Mouse (Mus musculus): ENCODE measurements around the gene Cdc14a.

Gene Cdc14a

GRCm38 (mm10) chr3:116414451-116414860 is 9.4 kb downstream of the Cdc14a start:
- DNase-seq (ENCODE audit: low spot score in 2 of 2), result no peak

DNA sequence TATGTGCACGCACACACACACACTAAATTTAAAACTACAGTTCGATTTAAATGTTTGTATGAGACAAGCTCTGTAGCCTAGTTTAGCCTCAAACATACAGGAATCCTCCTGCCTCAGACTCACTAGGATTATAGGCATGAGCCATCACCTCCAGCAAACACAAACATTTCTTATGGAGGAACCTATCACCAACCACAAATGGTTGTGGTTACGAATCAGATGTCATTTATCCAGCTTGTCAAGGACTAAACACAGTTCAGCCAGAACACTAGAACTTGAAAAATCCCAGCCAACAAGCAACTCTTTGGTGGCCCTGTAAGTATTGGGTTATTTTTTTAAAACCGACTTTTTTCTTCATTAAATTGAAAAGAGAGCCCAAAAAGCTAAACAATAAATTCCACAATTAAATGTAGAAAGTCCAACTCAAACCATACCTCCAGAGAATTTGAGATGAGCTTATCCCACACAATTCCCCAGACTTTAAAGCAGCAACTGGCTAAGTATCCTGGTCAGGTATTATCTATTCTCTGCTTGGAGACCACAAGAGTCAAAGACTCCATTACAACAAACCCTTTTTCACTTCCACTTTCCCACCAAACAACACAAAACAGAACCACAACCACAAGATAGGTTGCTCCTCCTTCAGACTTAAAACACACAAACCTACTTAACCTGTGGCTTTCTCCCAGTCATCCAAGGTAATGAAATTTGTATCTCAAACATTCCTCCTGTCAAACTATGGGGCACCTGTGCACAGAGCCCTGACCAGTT is 10.7 kb downstream of the Cdc14a start:
- no peak for DNase-seq (ENCODE audit: low spot score in 2 of 2)

DNA sequence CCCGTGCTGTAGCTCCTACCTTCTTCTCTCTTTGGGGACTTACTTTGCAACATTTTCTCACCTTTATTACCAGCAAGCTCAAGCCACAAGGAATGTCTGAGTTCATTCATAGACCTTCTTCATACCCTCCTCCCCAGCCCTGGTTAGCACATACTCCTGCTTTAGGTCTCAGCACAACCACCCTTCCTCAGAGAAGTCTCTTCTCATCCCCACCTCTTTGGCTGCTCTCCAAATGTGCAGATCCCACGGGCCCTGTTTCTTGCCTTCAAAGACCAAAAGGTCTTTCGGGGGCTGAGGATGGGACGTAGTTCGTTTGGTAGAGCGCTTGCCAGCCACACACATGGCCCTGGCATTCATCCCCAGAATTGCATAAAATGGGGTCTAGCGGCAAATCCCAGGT is 13.8 kb downstream of the Cdc14a start:
- no peak for DNase-seq (ENCODE audit: low spot score in 2 of 2)

DNA sequence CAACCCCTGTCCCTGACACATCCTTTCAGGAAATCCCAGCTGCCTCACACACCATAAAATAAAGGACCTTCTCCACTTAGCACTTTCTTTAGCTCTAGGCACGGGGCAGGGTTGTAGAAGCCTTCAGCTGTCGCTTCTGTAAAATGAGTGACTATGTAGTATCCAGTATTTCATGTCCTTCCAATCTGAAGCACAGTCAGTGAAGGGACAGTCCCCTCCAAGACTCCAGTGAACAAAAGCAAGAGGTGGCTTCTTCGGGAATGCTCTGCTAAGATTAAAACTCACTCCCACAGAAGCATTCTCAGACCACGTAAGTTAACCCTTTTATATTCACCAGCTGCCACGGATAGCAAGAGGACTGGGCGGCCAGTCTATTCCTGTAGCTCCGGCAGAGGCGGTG is 14.3 kb downstream of the Cdc14a start:
- DNase-seq (ENCODE audit: low spot score in 2 of 2), result no peak

- no peak for DNase-seq (ENCODE audit: low spot score in 2 of 2)
Measured at GRCm38 (mm10) chr3:116408856-116409255, 15.0 kb downstream of the Cdc14a start.

- DNase-seq (ENCODE audit: low spot score in 2 of 2), result no peak
Measured at GRCm38 (mm10) chr3:116405516-116405915, 18.3 kb downstream of the Cdc14a start.

DNA sequence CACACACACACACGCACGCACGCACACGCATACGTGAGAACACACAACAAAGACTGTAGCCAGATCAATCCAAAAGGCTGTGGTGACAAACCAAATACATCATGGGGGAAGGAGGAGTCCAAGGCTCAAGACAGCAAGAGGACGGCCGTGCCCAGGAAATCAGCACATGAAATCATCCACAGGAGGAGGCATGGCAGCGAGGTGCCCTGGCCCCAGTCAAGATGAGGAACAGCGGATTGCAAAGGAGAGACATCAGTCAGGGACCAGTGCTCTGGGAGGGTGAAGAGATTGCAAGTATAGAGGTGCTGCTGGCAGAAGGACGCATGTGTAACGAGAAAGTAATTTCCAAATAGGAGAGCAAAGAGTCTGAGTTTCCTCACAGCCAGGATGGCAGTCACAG is 22.4 kb downstream of the Cdc14a start:
- no peak for DNase-seq (ENCODE audit: low spot score in 2 of 2)

DNA sequence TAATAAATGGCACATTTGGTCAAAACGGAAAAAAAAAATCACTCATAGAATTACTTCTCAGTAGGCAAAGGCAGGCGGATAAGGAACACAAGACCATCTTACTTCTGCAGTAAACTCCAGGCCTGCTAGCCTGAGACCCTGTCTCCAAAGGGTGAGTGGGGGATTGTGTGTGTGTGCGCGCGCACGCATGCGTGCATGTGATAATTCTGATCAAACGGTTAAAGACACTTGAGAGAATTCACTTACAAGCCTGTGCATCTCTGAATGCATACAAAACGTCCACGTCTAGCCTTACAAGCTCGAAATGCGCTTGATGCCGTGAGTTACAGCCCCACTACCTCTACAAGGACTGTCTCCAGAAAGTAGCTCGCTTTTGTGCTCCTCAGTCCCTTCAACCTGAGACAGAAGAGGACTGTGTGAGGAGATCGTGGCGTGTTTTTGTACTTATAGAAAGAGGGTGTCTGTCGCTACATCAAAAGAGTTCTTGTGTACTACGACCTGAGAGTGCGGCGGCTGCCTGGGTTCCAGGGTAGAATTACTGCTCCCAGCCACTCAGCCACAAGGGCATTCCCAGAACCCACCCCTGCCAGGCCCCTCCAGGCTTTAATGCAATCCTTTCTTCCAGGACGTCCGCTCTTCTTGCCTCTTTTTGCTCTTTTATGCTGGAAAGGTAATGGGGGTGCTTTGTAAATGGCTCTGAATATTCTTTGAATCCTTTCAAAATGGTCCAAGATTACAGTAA is 24.3 kb downstream of the Cdc14a start:
- DNase-seq (ENCODE audit: low spot score in 2 of 2), result peak in 1 of 2 experiments; percentile 8

- no peak for DNase-seq (ENCODE audit: low spot score in 2 of 2)
Measured at GRCm38 (mm10) chr3:116398543-116398942, 25.3 kb downstream of the Cdc14a start.

- no peak for DNase-seq (ENCODE audit: low spot score in 2 of 2)
Measured at GRCm38 (mm10) chr3:116397976-116398375, 25.9 kb downstream of the Cdc14a start.

- no peak for DNase-seq (ENCODE audit: low spot score in 2 of 2)
Measured at GRCm38 (mm10) chr3:116397341-116397740, 26.5 kb downstream of the Cdc14a start.

- no peak for DNase-seq (ENCODE audit: low spot score in 2 of 2)
Measured at GRCm38 (mm10) chr3:116396571-116396970, 27.3 kb downstream of the Cdc14a start.

DNA sequence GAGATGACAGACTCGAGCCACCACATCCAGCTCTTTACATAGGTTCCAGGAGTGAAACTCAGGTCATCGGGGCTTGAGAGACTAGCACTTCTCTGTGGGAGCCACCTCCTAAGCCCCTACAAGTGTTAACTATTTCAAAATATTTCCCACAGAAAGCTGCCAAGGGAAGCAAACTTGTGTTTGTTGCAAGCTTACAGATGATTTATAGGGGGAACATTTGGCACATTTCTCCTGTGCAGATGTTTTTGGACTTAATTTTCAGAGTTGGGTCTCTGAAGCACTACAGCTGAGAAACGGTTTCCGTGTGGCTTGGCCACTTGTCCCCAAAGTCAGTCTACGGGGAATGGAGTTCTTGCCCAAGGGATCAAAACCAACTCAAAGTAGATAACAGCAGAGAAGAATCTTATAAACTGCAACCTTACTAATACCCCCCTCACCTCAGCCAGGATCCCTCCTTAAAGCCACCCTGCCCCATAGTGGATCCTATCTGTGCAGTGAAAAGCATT is 28.9 kb downstream of the Cdc14a start:
- DNase-seq (ENCODE audit: low spot score in 2 of 2), result no peak

- no peak for DNase-seq (ENCODE audit: low spot score in 2 of 2)
Measured at GRCm38 (mm10) chr3:116391399-116391798, 32.4 kb downstream of the Cdc14a start.

GRCm38 (mm10) chr3:116389500-116390470 is 34.0 kb downstream of the Cdc14a start:
- no peak for DNase-seq (ENCODE audit: low spot score in 2 of 2)

DNA sequence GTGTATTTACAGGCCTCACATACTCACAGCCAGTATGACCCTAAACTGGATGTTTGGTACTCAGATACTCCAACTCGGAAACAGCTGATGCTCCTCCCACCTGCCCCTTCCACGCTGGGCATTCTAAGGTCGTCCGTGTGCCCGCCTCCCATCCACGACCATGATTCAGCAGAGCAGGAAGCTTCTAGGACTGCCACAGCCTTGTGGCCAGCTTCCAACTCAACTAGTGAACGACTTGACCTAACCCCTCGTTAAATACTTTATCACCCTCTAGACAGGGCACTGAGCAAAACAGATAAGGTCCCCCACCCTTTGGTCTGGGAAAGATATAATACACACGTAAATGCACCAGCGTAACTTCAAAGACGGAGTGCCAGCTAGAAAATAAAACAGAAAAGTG is 35.0 kb downstream of the Cdc14a start:
- DNase-seq (ENCODE audit: low spot score in 2 of 2), result no peak

GRCm38 (mm10) chr3:116386886-116387285 is 36.9 kb downstream of the Cdc14a start:
- no peak for DNase-seq (ENCODE audit: low spot score in 2 of 2)

GRCm38 (mm10) chr3:116386342-116386741 is 37.5 kb downstream of the Cdc14a start:
- no peak for DNase-seq (ENCODE audit: low spot score in 2 of 2)

DNA sequence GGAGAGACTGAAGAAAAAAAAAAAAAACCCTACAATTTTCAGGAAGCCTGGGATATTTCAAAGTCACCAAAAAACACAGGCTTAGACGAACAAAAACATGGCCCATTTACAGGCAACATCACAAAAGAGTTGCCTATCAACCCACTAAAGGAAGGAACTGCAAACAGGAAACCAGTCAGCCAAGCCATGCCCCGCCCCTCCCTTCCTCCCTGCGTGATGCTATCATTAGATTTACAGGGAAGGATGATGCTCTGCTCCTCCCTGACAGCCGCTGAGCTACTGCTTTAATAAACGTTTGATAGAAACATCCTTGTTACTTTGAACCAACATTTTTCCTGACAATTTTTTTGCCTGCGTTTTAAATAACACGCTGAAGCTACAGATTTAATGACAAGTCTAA is 39.5 kb downstream of the Cdc14a start:
- DNase-seq (ENCODE audit: low spot score in 2 of 2), result no peak

DNA sequence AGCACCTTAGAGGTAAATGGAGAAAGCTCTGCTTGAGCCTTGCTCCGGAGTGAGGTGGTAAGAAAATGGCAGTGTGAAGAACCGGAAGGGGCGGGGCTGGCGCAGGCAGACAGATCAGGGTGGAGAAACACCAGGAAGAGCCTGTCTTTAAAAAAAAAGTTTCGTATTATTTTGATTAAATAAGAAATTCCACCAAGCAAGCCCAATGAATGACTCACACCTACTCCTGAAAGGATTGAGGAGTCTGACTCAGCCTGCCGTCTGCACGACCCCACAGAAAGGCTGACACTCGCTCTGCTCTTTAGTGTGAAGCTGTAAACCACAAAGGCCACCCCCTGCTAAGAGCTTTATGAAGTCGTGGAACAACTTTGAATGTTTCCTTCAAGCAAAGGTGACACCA is 43.5 kb downstream of the Cdc14a start:
- no peak for DNase-seq (ENCODE audit: low spot score in 2 of 2)

DNA sequence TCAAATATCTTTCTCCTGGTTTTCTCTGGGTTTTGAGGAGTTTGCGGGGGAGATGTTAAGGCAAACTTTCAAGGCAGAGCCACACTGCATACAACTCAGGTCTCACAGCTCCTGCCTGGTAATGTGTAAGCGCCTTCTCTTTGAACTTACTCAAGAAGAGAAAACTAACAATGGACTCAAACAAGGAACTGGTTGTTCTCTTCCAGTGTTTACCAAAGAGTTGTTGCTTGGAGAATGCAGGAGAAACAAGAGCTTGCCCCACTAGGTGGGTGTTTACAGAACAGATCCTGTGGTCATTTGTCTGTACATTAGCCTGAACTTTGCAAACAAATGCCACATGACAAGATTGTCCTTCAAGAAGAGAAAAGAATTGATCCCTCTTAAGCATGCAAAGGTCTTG is 48.4 kb downstream of the Cdc14a start:
- DNase-seq (ENCODE audit: low spot score in 2 of 2), result no peak

DNA sequence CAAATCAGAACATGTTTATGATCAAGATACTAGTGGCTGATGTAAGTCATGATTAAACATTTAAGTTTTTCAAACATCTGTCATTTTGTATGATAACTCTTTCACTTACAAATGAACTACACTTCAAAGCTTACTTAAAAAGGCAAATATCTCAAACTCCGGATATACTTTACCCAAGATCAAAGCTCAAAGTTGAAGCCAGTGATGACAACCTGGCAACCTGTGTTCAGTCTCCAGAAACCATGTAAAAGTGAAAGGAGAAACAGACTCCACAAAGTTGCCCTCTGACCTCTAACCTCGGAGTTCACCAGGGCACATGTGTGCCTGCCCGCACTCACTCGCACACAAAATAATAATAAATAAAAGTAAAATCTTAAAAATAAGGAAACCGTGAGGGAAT is 49.3 kb downstream of the Cdc14a start:
- no peak for DNase-seq (ENCODE audit: low spot score in 2 of 2)

Measured in frontal cortex, postnatal 14 days (tissue).